Mouse (Mus musculus) heart, adult 2 months (tissue): Measurements from ENCODE around the gene Angptl6.
A peak's percentile ranks its signal among the peaks of the same experiment; 100 is the strongest.

Experiments
- CTCF ChIP-seq: fragments of 200-600 bp; IDR thresholded peaks from 2 replicates; pipeline ENCODE4 v1.8.1; 2022; ENCODE audit warnings: antibody characterized with exemption, mild to moderate bottlenecking, moderate library complexity
- EP300 ChIP-seq: fragments of 200-500 bp; IDR thresholded peaks from 2 replicates; pipeline ENCODE4 v1.6.1; 2011; ENCODE audit warnings: low read depth, low read length, control low read depth; ENCODE audit not compliant: insufficient read depth
- POLR2A ChIP-seq: fragments of 200-500 bp; IDR thresholded peaks from 2 replicates; pipeline ENCODE4 v1.6.1; 2011; ENCODE audit warnings: mild to moderate bottlenecking, low read depth, low read length, control low read depth; ENCODE audit not compliant: insufficient read depth

DNA sequence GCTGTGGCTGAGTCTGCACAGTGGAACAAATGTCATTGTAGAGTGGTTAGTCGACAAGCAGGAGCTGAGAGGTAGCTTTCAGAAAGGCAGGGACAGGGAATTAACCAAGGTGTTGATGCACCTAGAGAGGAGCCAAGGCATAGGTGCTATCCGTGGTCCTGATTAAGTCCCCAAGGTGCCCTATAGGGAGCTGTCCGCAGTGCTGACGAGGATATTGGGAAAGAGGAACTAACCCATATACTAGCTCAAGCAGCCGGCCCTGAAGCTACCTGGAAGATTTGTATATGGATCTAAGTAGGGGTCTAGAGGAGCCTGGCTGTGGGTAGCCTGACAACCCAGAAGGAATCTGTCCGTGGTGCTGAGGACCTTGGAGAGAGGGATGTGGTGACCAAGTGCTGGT is 22.4 kb downstream of the Angptl6 start:
- 0 out of 2 replicates have a peak, but pooled peaks have one; percentile 43 for TF ChIP-seq EP300
- no peak for TF ChIP-seq POLR2A
- TF ChIP-seq CTCF = no peak
